Mouse (Mus musculus) MEL (cell line): Measurements from ENCODE around the gene Lrp10. TPM values are rescaled to one million over a fixed set of nuclear protein-coding genes. Genes with fewer than 3 reads are reported as not detected.

Experiments used
- DNase-seq: peaks from one replicate; pipeline ENCODE4 v3.0.0; 2011; ENCODE audit warnings: low read depth, low spot score
- H3K27ac ChIP-seq: 2 replicates; pipeline ENCODE4 v1.5.1; 2012; ENCODE audit warnings: low read depth, mild to moderate bottlenecking, control low read depth, low read length, moderate library complexity; ENCODE audit not compliant: control insufficient read depth
- H3K27me3 ChIP-seq, 2 experiments: fragments of 150-350 bp in 1 of 2; sonication (generic) in 1 of 2; 2 replicates each; pipeline ENCODE4 v1.6.1; 2012; ENCODE audit warnings: low read length in 2 of 2, mild to moderate bottlenecking in 2 of 2, improper control_type of control experiment in 1 of 2, moderate library complexity in 1 of 2; ENCODE audit not compliant: insufficient read depth in 2 of 2, control insufficient read depth in 1 of 2
- H3K36me3 ChIP-seq, 2 experiments: 2 replicates each; pipeline ENCODE4 v1.6.1; 2012 to 2014; ENCODE audit warnings: low read length in 2 of 2, improper control_type of control experiment in 1 of 2, inconsistent platforms in 1 of 2, mild to moderate bottlenecking in 1 of 2; ENCODE audit not compliant: insufficient read depth in 2 of 2, control insufficient read depth in 1 of 2
- H3K4me1 ChIP-seq, 2 experiments: fragments of 150-350 bp in 1 of 2; sonication (generic) in 1 of 2; 2 replicates each; pipeline ENCODE4 v1.6.1; 2012; ENCODE audit warnings: low read length in 2 of 2, improper control_type of control experiment in 1 of 2, mild to moderate bottlenecking in 1 of 2; ENCODE audit not compliant: insufficient read depth in 2 of 2, control insufficient read depth in 1 of 2
- H3K4me3 ChIP-seq, 2 experiments: fragments of 150-350 bp in 1 of 2; sonication (generic) in 1 of 2; 2 replicates each; pipeline ENCODE4 v1.5.1; 2012; ENCODE audit warnings: low read depth in 2 of 2, low read length in 2 of 2, mild to moderate bottlenecking in 2 of 2, moderate library complexity in 2 of 2, control low read depth in 1 of 2, improper control_type of control experiment in 1 of 2; ENCODE audit not compliant: control insufficient read depth in 1 of 2, insufficient read depth in 1 of 2
- H3K79me2 ChIP-seq: 2 replicates; pipeline ENCODE4 v1.6.1; 2012; ENCODE audit warnings: mild to moderate bottlenecking, low read length, moderate library complexity; ENCODE audit not compliant: control insufficient read depth, poor library complexity, insufficient read depth
- H3K9ac ChIP-seq: 2 replicates; pipeline ENCODE4 v1.6.1; 2012; ENCODE audit warnings: low read depth, mild to moderate bottlenecking, control low read depth, low read length, moderate library complexity; ENCODE audit not compliant: control insufficient read depth, poor library complexity, severe bottlenecking
- H3K9me3 ChIP-seq: fragments of 150-350 bp; sonication (generic); replicated peaks from 2 replicates; pipeline ENCODE4 v1.6.1; 2012; ENCODE audit warnings: mild to moderate bottlenecking, low read length, improper control_type of control experiment, moderate library complexity; ENCODE audit not compliant: insufficient read depth
- CHD1 ChIP-seq: IDR thresholded peaks from 2 replicates; pipeline ENCODE4 v1.6.1; 2012; ENCODE audit warnings: low read depth, mild to moderate bottlenecking, inconsistent platforms, low read length, improper control_type of control experiment
- E2F4 ChIP-seq: IDR thresholded peaks from 2 replicates; pipeline ENCODE4 v1.6.1; 2011; ENCODE audit warnings: low read depth, low read length, improper control_type of control experiment, borderline replicate concordance
- EP300 ChIP-seq, 2 experiments: IDR thresholded peaks; 2 replicates each; pipeline ENCODE4 v1.6.1; 2011; ENCODE audit warnings: improper control_type of control experiment in 2 of 2, low read length in 2 of 2, low read depth in 1 of 2, mild to moderate bottlenecking in 1 of 2
- ETS1 ChIP-seq: IDR thresholded peaks from 2 replicates; pipeline ENCODE4 v1.6.1; 2012; ENCODE audit warnings: low read depth, mild to moderate bottlenecking, inconsistent platforms, low read length, improper control_type of control experiment, moderate library complexity
- GABPA ChIP-seq: IDR thresholded peaks from 2 replicates; pipeline ENCODE4 v1.6.1; 2012; ENCODE audit warnings: low read depth, mild to moderate bottlenecking, inconsistent platforms, low read length, improper control_type of control experiment, moderate library complexity
- GATA1 ChIP-seq: IDR thresholded peaks from 2 replicates; pipeline ENCODE4 v1.6.1; 2011; ENCODE audit warnings: low read depth, low read length, improper control_type of control experiment
- HCFC1 ChIP-seq: IDR thresholded peaks from 2 replicates; pipeline ENCODE4 v1.6.1; 2012; ENCODE audit warnings: low read depth, mild to moderate bottlenecking, inconsistent platforms, low read length, improper control_type of control experiment, moderate library complexity
- JUND ChIP-seq: IDR thresholded peaks from 2 replicates; pipeline ENCODE4 v1.6.1; 2011; ENCODE audit warnings: low read depth, mild to moderate bottlenecking, improper control_type of control experiment, low read length
- KAT2A ChIP-seq: conservative IDR thresholded peaks from 2 replicates; pipeline ENCODE4 v1.6.1; 2012; ENCODE audit warnings: low read depth, low read length, improper control_type of control experiment, inconsistent platforms
- MAFK ChIP-seq: IDR thresholded peaks from 2 replicates; pipeline ENCODE4 v1.6.1; 2011; ENCODE audit warnings: low read depth, mild to moderate bottlenecking, low read length, improper control_type of control experiment, borderline replicate concordance
- MAX ChIP-seq: IDR thresholded peaks from 2 replicates; pipeline ENCODE4 v1.6.1; 2011; ENCODE audit warnings: low read length, improper control_type of control experiment
- MAZ ChIP-seq: IDR thresholded peaks from 2 replicates; pipeline ENCODE4 v1.6.1; 2012; ENCODE audit warnings: low read depth, mild to moderate bottlenecking, inconsistent platforms, low read length, improper control_type of control experiment
- MXI1 ChIP-seq: IDR thresholded peaks from 2 replicates; pipeline ENCODE4 v1.6.1; 2011; ENCODE audit warnings: mild to moderate bottlenecking, low read depth, low read length, improper control_type of control experiment
- MYC ChIP-seq: IDR thresholded peaks from 2 replicates; pipeline ENCODE4 v1.6.1; 2011; ENCODE audit warnings: low read depth, mild to moderate bottlenecking, low read length, improper control_type of control experiment, moderate library complexity
- NELFE ChIP-seq: IDR thresholded peaks from 2 replicates; pipeline ENCODE4 v1.6.1; 2011; ENCODE audit warnings: low read depth, low read length, improper control_type of control experiment
- NRF1 ChIP-seq: IDR thresholded peaks from 2 replicates; pipeline ENCODE4 v1.6.1; 2014; ENCODE audit warnings: low read depth, mild to moderate bottlenecking, inconsistent platforms, low read length, improper control_type of control experiment, moderate library complexity; ENCODE audit not compliant: poor library complexity, insufficient read depth, severe bottlenecking
- POLR2A ChIP-seq, 2 experiments: IDR thresholded peaks; 2 replicates each; pipeline ENCODE4 v1.6.1; 2011 to 2012; ENCODE audit warnings: low read length in 2 of 2, mild to moderate bottlenecking in 2 of 2, control low read depth in 1 of 2, improper control_type of control experiment in 1 of 2, low read depth in 1 of 2, moderate library complexity in 1 of 2; ENCODE audit not compliant: control insufficient read depth in 1 of 2, insufficient read depth in 1 of 2, poor library complexity in 1 of 2
- POLR2AphosphoS2 ChIP-seq: IDR thresholded peaks from 2 replicates; pipeline ENCODE4 v1.6.1; 2011; ENCODE audit warnings: low read length, improper control_type of control experiment
- POLR2AphosphoS5 ChIP-seq: IDR thresholded peaks from 2 replicates; pipeline ENCODE4 v1.6.1; 2012; ENCODE audit warnings: low read depth, borderline replicate concordance, mild to moderate bottlenecking, inconsistent platforms, low read length, moderate library complexity, mixed read lengths
- RCOR1 ChIP-seq: IDR thresholded peaks from 2 replicates; pipeline ENCODE4 v1.6.1; 2012; ENCODE audit warnings: low read depth, mild to moderate bottlenecking, inconsistent platforms, low read length, improper control_type of control experiment
- SIN3A ChIP-seq: IDR thresholded peaks from 2 replicates; pipeline ENCODE4 v1.6.1; 2012; ENCODE audit warnings: low read length, improper control_type of control experiment, inconsistent platforms
- SMC3 ChIP-seq: IDR thresholded peaks from 2 replicates; pipeline ENCODE4 v1.6.1; 2011; ENCODE audit warnings: low read depth, low read length, improper control_type of control experiment
- TAL1 ChIP-seq: IDR thresholded peaks from 2 replicates; pipeline ENCODE4 v1.6.1; 2012; ENCODE audit warnings: mild to moderate bottlenecking, inconsistent platforms, low read length, moderate library complexity, mixed read lengths
- TBP ChIP-seq: IDR thresholded peaks from 2 replicates; pipeline ENCODE4 v1.8.0; 2011; ENCODE audit warnings: low read depth, low read length, improper control_type of control experiment
- TCF12 ChIP-seq: IDR thresholded peaks from 2 replicates; pipeline ENCODE4 v1.6.1; 2014; ENCODE audit warnings: low read depth, mild to moderate bottlenecking, inconsistent platforms, low read length, improper control_type of control experiment, moderate library complexity
- UBTF ChIP-seq: IDR thresholded peaks from 2 replicates; pipeline ENCODE4 v1.6.1; 2012; ENCODE audit warnings: low read depth, mild to moderate bottlenecking, inconsistent platforms, low read length, improper control_type of control experiment, moderate library complexity, borderline replicate concordance; ENCODE audit not compliant: insufficient read depth
- USF1 ChIP-seq: IDR thresholded peaks from 2 replicates; pipeline ENCODE4 v1.6.1; 2014; ENCODE audit warnings: low read depth, mild to moderate bottlenecking, inconsistent platforms, low read length, improper control_type of control experiment, moderate library complexity
- USF2 ChIP-seq, 2 experiments: IDR thresholded peaks; 2 replicates each; pipeline ENCODE4 v1.6.1; 2011 to 2012; ENCODE audit warnings: improper control_type of control experiment in 2 of 2, low read length in 2 of 2, borderline replicate concordance in 1 of 2, inconsistent platforms in 1 of 2, low read depth in 1 of 2, mild to moderate bottlenecking in 1 of 2; ENCODE audit not compliant: insufficient read depth in 1 of 2
- ZC3H11A ChIP-seq: IDR thresholded peaks from 2 replicates; pipeline ENCODE4 v1.6.1; 2012; ENCODE audit warnings: low read depth, mild to moderate bottlenecking, inconsistent platforms, low read length, improper control_type of control experiment
- ZKSCAN1 ChIP-seq: IDR thresholded peaks from 2 replicates; pipeline ENCODE4 v1.6.1; 2012; ENCODE audit warnings: low read depth, mild to moderate bottlenecking, inconsistent platforms, low read length, improper control_type of control experiment, moderate library complexity
- polyA plus RNA-seq, 2 experiments: library from polyadenylated mRNA; stranded (reverse) in 1 of 2; unstranded in 1 of 2; fragments of >175 nt in 1 of 2; fragments of >200 nt in 1 of 2; gene quantifications; 2 replicates each; pipeline versions ENCODE4 v1.2.1 to v1.2.4; 2012; ENCODE audit warnings: low replicate concordance in 2 of 2, low read depth in 1 of 2; ENCODE audit not compliant: insufficient read length in 2 of 2, insufficient read depth in 1 of 2, missing spikeins in 1 of 2
- total RNA-seq: library from RNA; depleted of rRNA; stranded (reverse); fragments of 300-350 nt; gene quantifications from 2 replicates; pipeline ENCODE4 v1.2.3, GENCODE M21; 2012

Gene Lrp10
- total and polyA plus RNA-seq, 3 experiments = 53.6 to 110 TPM; not detected in 1

- peaks cover 12% of the 10 kb centered on the region for H3K79me2 ChIP-seq
- peak overlapping the region; percentile 89 for H3K27ac ChIP-seq
- TF ChIP-seq POLR2A (IDR thresholded peaks at IDR 0.05; ENCODE audit: control insufficient read depth in 1 of 2, insufficient read depth in 1 of 2, low read depth in 1 of 2, low read length in 2 of 2, poor library complexity in 1 of 2) = no peak
- TF ChIP-seq TBP = 0 out of 2 replicates have a peak, but pooled peaks have one; percentile 23
- peak overlapping the region; percentile 64 to 75 for H3K4me3 ChIP-seq
- H3K9me3 ChIP-seq = no peaks in the 10 kb centered on the region
- H3K27me3 ChIP-seq = no peaks in the 10 kb centered on the region
- DNase-seq = peak; percentile 77
- peaks cover 0 to 13% of the 10 kb centered on the region in 2 experiments; a peak in 2 of 4 replicates for H3K36me3 ChIP-seq
- H3K4me1 ChIP-seq = peaks cover 3 to 18% of the 10 kb centered on the region in 2 experiments
- H3K9ac ChIP-seq = peak overlapping the region; percentile 86
These were observed 47.1 kb upstream of the Lrp10 start for GRCm38 (mm10) chr14:54416830-54417229.

DNA sequence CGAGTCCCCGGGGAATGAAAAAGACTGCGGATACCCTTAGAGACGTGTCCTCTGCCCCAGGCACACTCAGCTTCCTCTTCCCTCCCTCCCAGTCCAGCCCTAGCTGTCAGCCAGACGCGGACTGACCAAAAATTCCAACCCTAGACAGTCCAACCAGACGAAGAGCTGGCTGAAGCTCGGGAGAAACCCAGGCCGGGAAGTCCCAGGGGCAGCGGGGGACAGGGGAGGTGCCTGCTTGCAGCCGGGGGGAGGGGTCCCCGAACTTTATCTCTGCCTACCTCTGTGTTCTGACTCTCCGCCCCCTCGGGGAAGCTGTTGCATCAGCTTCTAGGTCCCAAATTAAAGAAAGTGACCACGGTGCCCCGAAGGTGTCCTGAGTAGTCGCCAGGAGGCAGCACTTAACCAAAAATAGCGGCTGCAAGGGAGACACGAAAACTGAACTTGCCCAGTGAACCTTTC, 46.3 kb upstream of the Lrp10 start, which contains the start of gene Slc7a7:
Gene Slc7a7 (minus strand): TSS at position 158 of the 459 bp plus-strand sequence.
- Histone ChIP-seq H3K27ac (peak within 1 kb of the TSS; percentile 89), H3K36me3 (peaks cover 0 to 13% of the 10 kb centered on the region in 2 experiments; a peak in 2 of 4 replicates), H3K79me2 (peaks cover 12% of the 10 kb centered on the region), H3K27me3 (no peaks in the 10 kb centered on the region), H3K9ac (peak within 1 kb of the TSS; percentile 86), H3K4me3 (peak within 1 kb of the TSS; percentile 64 to 75), H3K9me3 (no peaks in the 10 kb centered on the region), H3K4me1 (peaks cover 3 to 18% of the 10 kb centered on the region in 2 experiments)
- DNase-seq = peak; percentile 97
- TF ChIP-seq MYC (peak; percentile 80; the same call in 1 of the 2 replicates), MXI1 (peak; percentile 64; the same call in 1 of the 2 replicates), KAT2A (no peak; the same call in 1 of the 2 replicates), MAX (peak; percentile 26; the same call in 1 of the 2 replicates), UBTF (no peak), MAFK (no peak), GABPA (no peak), USF2 (IDR thresholded peaks at IDR 0.05; ENCODE audit: borderline replicate concordance in 1 of 2, insufficient read depth in 1 of 2, low read depth in 1 of 2, low read length in 2 of 2) (no peak), TAL1 (no peak), TCF12 (peak; percentile 62; the same call in 1 of the 2 replicates), NRF1 (0 out of 2 replicates have a peak, but pooled peaks have one; percentile 12), JUND (0 out of 2 replicates have a peak, but pooled peaks have one; percentile 12), ZC3H11A (peak; percentile 90), POLR2AphosphoS2 (peak; percentile 87), HCFC1 (peak; percentile 68), POLR2AphosphoS5 (no peak), NELFE (peak; percentile 72), ETS1 (peak; percentile 78), CHD1 (no peak), EP300 (IDR thresholded peaks at IDR 0.05; ENCODE audit: low read depth in 1 of 2, low read length in 2 of 2) (peak in 1 of 2 experiments; percentile 78; a peak in 2 of 4 replicates), ZKSCAN1 (no peak), SIN3A (peak; percentile 94), E2F4 (no peak), USF1 (no peak), MAZ (peak; percentile 79; the same call in 1 of the 2 replicates), GATA1 (peak; percentile 39; the same call in 1 of the 2 replicates), SMC3 (peak; percentile 95), RCOR1 (peak; percentile 53; the same call in 1 of the 2 replicates)
